Mouse (Mus musculus): ENCODE data around the gene Ifitm2. TPM values are rescaled to one million over a fixed set of nuclear protein-coding genes. Genes with fewer than 3 reads are reported as not detected.
A peak's percentile ranks its signal among the peaks of the same experiment; 100 is the strongest.

Ifitm2 gene
- polyA plus RNA-seq, 1 experiment, result 279 TPM

DNA sequence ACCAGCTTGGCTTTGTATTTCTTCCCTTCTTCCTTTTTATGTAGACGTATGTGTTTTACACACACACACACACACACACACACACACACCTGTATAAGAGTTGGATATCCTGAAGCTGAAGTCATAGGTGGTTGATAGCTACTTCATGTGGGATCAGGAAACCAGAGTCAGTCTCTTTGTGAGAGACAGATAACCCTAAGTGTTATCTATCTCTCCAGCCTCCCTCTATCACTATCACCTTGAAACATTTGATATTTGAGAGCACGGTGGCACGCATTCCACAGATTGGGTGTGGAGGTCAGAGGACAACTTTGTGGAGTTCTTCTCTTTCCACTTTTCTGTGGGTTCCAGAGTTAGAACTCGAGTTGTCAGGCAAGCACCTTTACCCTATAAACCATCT, 35.9 kb downstream of the Ifitm2 start:
- Histone ChIP-seq H3K27me3 (ENCODE audit: control insufficient read depth, insufficient read depth, low read length) (peaks cover 13% of the 10 kb centered on the region), H3K4me3 (ENCODE audit: extremely low read depth, insufficient read depth, insufficient read length) (no peak overlapping the region)
- no peak for TF ChIP-seq CTCF (IDR thresholded peaks at IDR 0.05; ENCODE audit: extremely low read depth, insufficient read depth, insufficient read length, insufficient replicate concordance)
- no peak for TF ChIP-seq POLR2A (IDR thresholded peaks at IDR 0.05; ENCODE audit: low read depth, low read length)

DNA sequence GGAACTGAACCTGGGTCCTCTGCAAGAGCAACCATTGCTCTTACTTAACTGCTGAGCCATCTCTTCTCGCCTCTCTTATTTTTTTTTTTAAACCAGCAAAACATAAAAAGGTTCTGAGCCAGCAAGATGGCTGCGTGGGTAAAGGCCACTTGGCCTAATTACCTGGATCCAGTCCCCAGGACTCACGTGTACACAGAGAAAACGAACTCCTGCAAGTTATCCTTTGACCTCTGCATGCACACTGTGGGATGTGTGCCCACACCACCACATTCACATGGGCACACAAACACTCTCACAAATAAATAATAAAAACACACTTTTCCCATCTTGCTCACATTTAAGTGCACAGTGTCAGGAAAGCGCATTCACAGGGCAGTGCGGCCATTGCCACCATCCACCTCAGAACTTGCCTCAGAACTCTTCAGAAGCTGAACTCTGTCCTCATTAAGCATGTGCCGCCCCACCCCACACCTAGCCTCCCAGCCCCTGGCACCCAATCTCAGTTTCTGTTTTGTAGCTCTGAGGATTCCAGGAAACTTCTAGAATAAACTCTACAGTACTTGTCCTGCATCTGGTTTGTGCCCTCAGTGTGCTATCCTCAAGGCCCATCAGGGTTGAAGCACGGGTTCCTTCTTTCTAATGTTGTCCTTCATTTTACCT, 41.6 kb downstream of the Ifitm2 start:
- Histone ChIP-seq H3K4me3 (ENCODE audit: extremely low read depth, insufficient read depth, insufficient read length) (no peak overlapping the region), H3K27me3 (ENCODE audit: control insufficient read depth, insufficient read depth, low read length) (no peaks in the 10 kb centered on the region), H3K27ac (ENCODE audit: insufficient read depth, low read length) (no peak overlapping the region), H3K4me1 (ENCODE audit: control insufficient read depth, insufficient read depth, insufficient read length) (no peaks in the 10 kb centered on the region), H3K36me3 (ENCODE audit: control insufficient read depth, insufficient read depth, low read length) (no peaks in the 10 kb centered on the region)
- TF ChIP-seq CTCF (IDR thresholded peaks at IDR 0.05; ENCODE audit: extremely low read depth, insufficient read depth, insufficient read length, insufficient replicate concordance) (no peak), POLR2A (IDR thresholded peaks at IDR 0.05; ENCODE audit: low read depth, low read length) (no peak)
- WGBS, result 90% methylated on average over 8 of the region's 8 CpGs
- no peak for DNase-seq (ENCODE audit: low read depth in 1 of 2, low spot score in 2 of 2)

More for the DNA sequence above, 35.9 kb downstream of the Ifitm2 start:
- Histone ChIP-seq H3K4me1 (ENCODE audit: control insufficient read depth, insufficient read depth, insufficient read length) (peaks cover 4% of the 10 kb centered on the region; the same call in 1 of the 2 replicates), H3K36me3 (ENCODE audit: control insufficient read depth, insufficient read depth, low read length) (no peaks in the 10 kb centered on the region), H3K27ac (ENCODE audit: insufficient read depth, low read length) (no peak overlapping the region)
- 77% methylated on average over 4 of the region's 4 CpGs for WGBS
- DNase-seq (ENCODE audit: low read depth in 1 of 2, low spot score in 2 of 2), result no peak

DNA sequence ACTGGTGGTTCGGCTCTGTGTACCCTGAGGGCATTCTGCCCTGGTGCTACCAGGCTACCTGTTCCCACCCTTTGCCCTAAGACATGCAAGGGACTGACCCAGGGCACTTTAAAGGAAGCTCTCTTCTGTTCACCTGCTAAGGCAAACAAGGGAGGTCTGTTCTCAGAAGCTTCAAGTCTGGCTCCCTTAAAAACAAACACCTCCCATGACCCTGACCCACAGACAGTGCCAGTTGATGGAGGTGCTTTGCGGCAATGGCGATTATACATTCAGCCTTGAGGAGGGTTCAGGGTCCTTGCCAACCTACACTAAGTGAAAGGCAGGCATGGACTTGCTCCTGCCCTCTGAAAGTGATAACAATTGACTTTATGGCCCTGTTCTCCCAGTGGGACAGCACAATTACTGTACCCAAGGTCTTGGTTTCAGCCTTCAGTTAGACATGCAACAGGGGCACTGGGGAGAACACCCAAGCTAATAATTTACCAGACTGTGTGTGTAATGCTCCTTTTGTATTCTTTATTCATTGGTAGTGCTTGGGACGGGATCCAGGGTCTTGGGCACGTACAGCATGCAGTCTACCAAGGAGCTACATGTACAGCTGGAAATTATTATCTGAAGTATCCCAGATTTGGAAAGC, 42.8 kb downstream of the Ifitm2 start:
- WGBS, result 89% methylated on average over 5 of the region's 5 CpGs
- Histone ChIP-seq H3K4me3 (ENCODE audit: extremely low read depth, insufficient read depth, insufficient read length) (no peak overlapping the region), H3K27ac (ENCODE audit: insufficient read depth, low read length) (no peak overlapping the region), H3K27me3 (ENCODE audit: control insufficient read depth, insufficient read depth, low read length) (no peaks in the 10 kb centered on the region), H3K36me3 (ENCODE audit: control insufficient read depth, insufficient read depth, low read length) (no peaks in the 10 kb centered on the region), H3K4me1 (ENCODE audit: control insufficient read depth, insufficient read depth, insufficient read length) (no peaks in the 10 kb centered on the region)
- TF ChIP-seq CTCF (IDR thresholded peaks at IDR 0.05; ENCODE audit: extremely low read depth, insufficient read depth, insufficient read length, insufficient replicate concordance) (no peak), POLR2A (IDR thresholded peaks at IDR 0.05; ENCODE audit: low read depth, low read length) (no peak)
- no peak for DNase-seq (ENCODE audit: low read depth in 1 of 2, low spot score in 2 of 2)

DNA sequence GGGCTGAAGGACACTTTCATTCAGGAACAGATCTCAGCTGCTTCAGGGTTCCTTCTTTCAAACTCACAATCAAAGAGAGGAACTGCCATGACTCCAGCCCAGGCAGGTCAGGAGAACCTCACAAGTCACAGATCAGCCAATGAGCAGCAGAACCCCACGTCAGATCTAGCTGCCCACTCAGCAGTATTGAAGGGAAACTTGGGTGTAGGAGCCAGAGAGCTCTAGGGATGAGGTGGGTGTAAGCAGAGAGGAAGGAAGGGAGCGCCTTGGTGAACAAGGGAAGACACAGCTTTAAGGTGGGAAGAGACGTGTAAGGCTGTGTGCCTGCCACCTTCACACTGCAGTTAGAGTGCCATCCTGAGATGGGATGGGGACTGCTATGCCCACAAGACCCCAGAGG, 43.5 kb downstream of the Ifitm2 start:
- Histone ChIP-seq H3K27ac (ENCODE audit: insufficient read depth, low read length) (no peak overlapping the region), H3K36me3 (ENCODE audit: control insufficient read depth, insufficient read depth, low read length) (no peaks in the 10 kb centered on the region), H3K27me3 (ENCODE audit: control insufficient read depth, insufficient read depth, low read length) (no peaks in the 10 kb centered on the region), H3K4me3 (ENCODE audit: extremely low read depth, insufficient read depth, insufficient read length) (no peak overlapping the region), H3K4me1 (ENCODE audit: control insufficient read depth, insufficient read depth, insufficient read length) (no peaks in the 10 kb centered on the region)
- no peak for DNase-seq (ENCODE audit: low read depth in 1 of 2, low spot score in 2 of 2)
- WGBS, result 52% methylated on average over 3 of the region's 3 CpGs
- TF ChIP-seq CTCF (IDR thresholded peaks at IDR 0.05; ENCODE audit: extremely low read depth, insufficient read depth, insufficient read length, insufficient replicate concordance), result no peak
- no peak for TF ChIP-seq POLR2A (IDR thresholded peaks at IDR 0.05; ENCODE audit: low read depth, low read length)

DNA sequence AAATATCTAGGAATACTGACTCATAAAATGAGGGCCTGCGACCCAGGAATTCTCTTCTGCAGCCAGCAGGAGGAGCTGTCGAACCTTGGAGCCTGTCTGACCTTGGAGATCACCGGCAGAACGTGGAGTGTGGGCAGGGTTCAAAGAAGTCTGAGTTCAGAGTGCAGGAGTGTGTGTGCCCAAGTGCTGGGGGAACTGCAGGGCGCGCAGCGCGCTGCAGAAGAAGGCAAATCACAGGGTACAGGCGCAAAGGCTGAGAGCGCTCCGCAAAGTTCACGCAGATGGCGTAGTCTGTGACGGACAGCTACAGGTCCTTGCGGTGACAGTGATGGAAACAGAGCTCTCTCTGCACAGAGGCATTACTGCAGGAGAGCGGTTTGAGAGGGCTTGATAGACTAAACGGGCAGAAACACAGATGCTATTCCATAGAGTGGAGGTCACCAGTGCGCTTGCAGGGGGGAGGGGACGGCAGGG, 47.1 kb downstream of the Ifitm2 start:
- H3K27ac ChIP-seq (ENCODE audit: insufficient read depth, low read length), result no peak overlapping the region
- peak; percentile 34 to 62 for DNase-seq (ENCODE audit: low read depth in 1 of 2, low spot score in 2 of 2)
- peak overlapping the region; percentile 28; the same call in 1 of the 2 replicates for H3K4me3 ChIP-seq (ENCODE audit: extremely low read depth, insufficient read depth, insufficient read length)
- no peaks in the 10 kb centered on the region for H3K4me1 ChIP-seq (ENCODE audit: control insufficient read depth, insufficient read depth, insufficient read length)
- no peaks in the 10 kb centered on the region for H3K27me3 ChIP-seq (ENCODE audit: control insufficient read depth, insufficient read depth, low read length)
- TF ChIP-seq CTCF (IDR thresholded peaks at IDR 0.05; ENCODE audit: extremely low read depth, insufficient read depth, insufficient read length, insufficient replicate concordance), result peak; percentile 80; the same call in 1 of the 2 replicates
- TF ChIP-seq POLR2A (IDR thresholded peaks at IDR 0.05; ENCODE audit: low read depth, low read length), result no peak
- WGBS, result 5% methylated on average over 19 of the region's 19 CpGs
- no peaks in the 10 kb centered on the region for H3K36me3 ChIP-seq (ENCODE audit: control insufficient read depth, insufficient read depth, low read length)

DNA sequence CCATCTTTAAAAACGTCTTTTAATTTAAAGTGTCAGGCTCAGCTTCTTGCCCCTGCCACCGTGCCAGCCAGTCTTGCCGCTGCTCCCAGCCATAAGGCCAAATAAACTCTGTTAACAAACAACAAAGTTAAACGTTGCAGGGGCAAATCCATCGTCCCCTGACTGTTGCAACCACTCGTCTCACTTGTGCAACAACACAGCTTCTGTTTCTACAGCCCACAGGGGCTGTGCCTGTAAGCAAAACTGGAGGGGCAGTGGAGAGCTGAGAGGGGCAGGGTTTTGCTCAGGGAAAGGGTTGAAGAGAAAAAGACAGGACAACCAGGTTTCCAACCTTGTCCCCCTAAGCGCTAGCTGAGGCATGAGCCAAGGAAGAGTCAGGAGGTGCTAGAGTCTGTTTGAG, 47.6 kb downstream of the Ifitm2 start:
- Histone ChIP-seq H3K4me3 (ENCODE audit: extremely low read depth, insufficient read depth, insufficient read length) (no peak overlapping the region), H3K4me1 (ENCODE audit: control insufficient read depth, insufficient read depth, insufficient read length) (no peaks in the 10 kb centered on the region), H3K27me3 (ENCODE audit: control insufficient read depth, insufficient read depth, low read length) (no peaks in the 10 kb centered on the region), H3K36me3 (ENCODE audit: control insufficient read depth, insufficient read depth, low read length) (no peaks in the 10 kb centered on the region), H3K27ac (ENCODE audit: insufficient read depth, low read length) (no peak overlapping the region)
- DNase-seq (ENCODE audit: low read depth in 1 of 2, low spot score in 2 of 2), result no peak
- WGBS, result 67% methylated on average over 7 of the region's 7 CpGs
- TF ChIP-seq POLR2A (IDR thresholded peaks at IDR 0.05; ENCODE audit: low read depth, low read length) (no peak), CTCF (IDR thresholded peaks at IDR 0.05; ENCODE audit: extremely low read depth, insufficient read depth, insufficient read length, insufficient replicate concordance) (no peak)

DNA sequence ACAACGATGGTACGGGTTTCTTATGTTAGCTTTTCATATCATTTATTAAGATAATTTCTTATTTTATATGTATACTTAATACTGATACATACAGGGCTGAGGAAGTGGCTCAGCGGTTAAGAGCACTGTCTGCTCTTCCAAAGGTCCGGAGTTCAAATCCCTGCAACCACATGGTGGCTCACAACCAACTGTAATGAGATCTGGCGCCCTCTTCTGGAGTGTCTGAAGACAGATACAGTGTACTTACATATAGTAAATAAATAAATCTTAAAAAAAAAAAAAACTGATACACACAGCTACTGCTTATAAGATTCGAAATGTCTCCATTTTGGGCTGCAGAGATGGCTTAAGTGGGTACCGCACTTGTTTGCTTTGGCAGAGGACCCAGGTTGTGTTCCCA, 48.1 kb downstream of the Ifitm2 start:
- H3K4me3 ChIP-seq (ENCODE audit: extremely low read depth, insufficient read depth, insufficient read length), result no peak overlapping the region
- no peak for TF ChIP-seq POLR2A (IDR thresholded peaks at IDR 0.05; ENCODE audit: low read depth, low read length)
- TF ChIP-seq CTCF (IDR thresholded peaks at IDR 0.05; ENCODE audit: extremely low read depth, insufficient read depth, insufficient read length, insufficient replicate concordance), result no peak
- 84% methylated on average over 7 of the region's 7 CpGs for whole genome bisulfite sequencing
- no peaks in the 10 kb centered on the region for H3K27me3 ChIP-seq (ENCODE audit: control insufficient read depth, insufficient read depth, low read length)
- no peaks in the 10 kb centered on the region for H3K36me3 ChIP-seq (ENCODE audit: control insufficient read depth, insufficient read depth, low read length)
- no peak overlapping the region for H3K27ac ChIP-seq (ENCODE audit: insufficient read depth, low read length)
- no peak for DNase-seq (ENCODE audit: low read depth in 1 of 2, low spot score in 2 of 2)
- no peaks in the 10 kb centered on the region for H3K4me1 ChIP-seq (ENCODE audit: control insufficient read depth, insufficient read depth, insufficient read length)
